Mouse (Mus musculus): ENCODE measurements at regions not wholly inside any gene's neighbourhood (a gene's known extent, or its start where the extent isn't known, plus 50 kb on each side); places are given as distances from the start of the nearest gene placed in this dataset.

GRCm38 (mm10) chr5:102373309-102373971, 107.8 kb upstream of the Arhgap24 start:
- Histone ChIP-seq H3K4me3 (replicated peaks; ENCODE audit: low read depth, low read length) (no peak overlapping the region), H3K9me3 (replicated peaks; ENCODE audit: low read length) (no peaks in the 10 kb centered on the region), H3K27me3 (ENCODE audit: insufficient read depth, low read length) (no peaks in the 10 kb centered on the region), H3K27ac (no peak overlapping the region), H3K9ac (ENCODE audit: low read depth, low read length) (no peak overlapping the region), H3K4me1 (replicated peaks; ENCODE audit: insufficient read depth, low read length) (no peaks in the 10 kb centered on the region; the same call in 1 of the 2 replicates), H3K4me2 (ENCODE audit: low read length) (no peak overlapping the region), H3K36me3 (ENCODE audit: insufficient read depth, low read length) (no peaks in the 10 kb centered on the region)
- DNase-seq (ENCODE audit: low spot score): peak; percentile 67
- 69% methylated on average over 6 of the region's 6 CpGs for WGBS
- TF ChIP-seq CTCF (IDR thresholded peaks at IDR 0.05; ENCODE audit: low read depth): no peak
- no peak; the same call in 1 of the 2 replicates for ATAC-seq (replicated peaks; ENCODE audit: low FRiP score, low read depth)

- DNase-seq (ENCODE audit: low spot score) (no peak), ATAC-seq (replicated peaks; ENCODE audit: low FRiP score, low read depth) (no peak)
- Histone ChIP-seq H3K27ac (no peak overlapping the region), H3K9ac (ENCODE audit: low read depth, low read length) (no peak overlapping the region), H3K4me3 (replicated peaks; ENCODE audit: low read depth, low read length) (no peak overlapping the region), H3K9me3 (replicated peaks; ENCODE audit: low read length) (no peaks in the 10 kb centered on the region), H3K36me3 (ENCODE audit: insufficient read depth, low read length) (no peaks in the 10 kb centered on the region), H3K4me1 (replicated peaks; ENCODE audit: insufficient read depth, low read length) (no peaks in the 10 kb centered on the region; the same call in 1 of the 2 replicates), H3K27me3 (ENCODE audit: insufficient read depth, low read length) (no peaks in the 10 kb centered on the region), H3K4me2 (ENCODE audit: low read length) (no peak overlapping the region)
- no peak for TF ChIP-seq CTCF (IDR thresholded peaks at IDR 0.05; ENCODE audit: low read depth)
- WGBS: 37% methylated on average over 11 of the region's 11 CpGs
Observed at GRCm38 (mm10) chr5:102373972-102374755, 107.0 kb upstream of the Arhgap24 start.

- DNase-seq (ENCODE audit: low spot score) (no peak), ATAC-seq (replicated peaks; ENCODE audit: low FRiP score, low read depth) (no peak)
- Histone ChIP-seq H3K27ac (no peak overlapping the region), H3K4me2 (ENCODE audit: low read length) (no peak overlapping the region), H3K9ac (ENCODE audit: low read depth, low read length) (no peak overlapping the region), H3K4me1 (replicated peaks; ENCODE audit: insufficient read depth, low read length) (no peaks in the 10 kb centered on the region; the same call in 1 of the 2 replicates), H3K9me3 (replicated peaks; ENCODE audit: low read length) (no peaks in the 10 kb centered on the region), H3K27me3 (ENCODE audit: insufficient read depth, low read length) (no peaks in the 10 kb centered on the region), H3K36me3 (ENCODE audit: insufficient read depth, low read length) (no peaks in the 10 kb centered on the region), H3K4me3 (replicated peaks; ENCODE audit: low read depth, low read length) (no peak overlapping the region)
- TF ChIP-seq CTCF (IDR thresholded peaks at IDR 0.05; ENCODE audit: low read depth): no peak
- WGBS: 68% methylated on average over 2 of the region's 2 CpGs
Observed at GRCm38 (mm10) chr5:102375339-102375738, 105.9 kb upstream of the Arhgap24 start.

DNA sequence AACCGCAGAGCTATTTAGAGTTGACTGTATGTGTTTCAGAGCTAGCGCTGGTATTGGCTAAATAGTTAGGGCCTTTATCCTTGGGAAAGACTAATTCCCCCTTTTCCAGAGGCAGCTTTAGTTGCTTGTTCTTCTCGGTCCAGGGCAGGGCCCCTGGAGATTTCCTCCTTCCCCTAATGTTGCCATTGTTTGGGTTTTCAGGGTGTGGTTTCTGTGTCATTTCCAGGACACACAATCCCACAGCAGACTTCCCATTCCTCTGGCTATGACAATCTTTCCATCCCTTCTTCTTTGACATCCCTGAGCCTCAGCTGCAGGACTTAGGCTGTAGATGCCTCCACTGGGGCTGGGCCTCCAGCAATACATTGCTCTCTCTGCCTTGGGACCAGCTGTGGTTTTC, 87.2 kb upstream of the Arhgap24 start:
- Histone ChIP-seq H3K9me3 (replicated peaks; ENCODE audit: low read length) (no peaks in the 10 kb centered on the region), H3K4me3 (replicated peaks; ENCODE audit: low read depth, low read length) (no peak overlapping the region), H3K4me1 (replicated peaks; ENCODE audit: insufficient read depth, low read length) (no peaks in the 10 kb centered on the region), H3K27me3 (ENCODE audit: insufficient read depth, low read length) (no peaks in the 10 kb centered on the region), H3K36me3 (ENCODE audit: insufficient read depth, low read length) (no peaks in the 10 kb centered on the region), H3K9ac (ENCODE audit: low read depth, low read length) (no peak overlapping the region), H3K4me2 (ENCODE audit: low read length) (no peak overlapping the region), H3K27ac (no peak overlapping the region)
- 78% methylated on average over 3 of the region's 3 CpGs for WGBS
- ATAC-seq (replicated peaks; ENCODE audit: low FRiP score, low read depth) (no peak), DNase-seq (ENCODE audit: low spot score) (no peak)
- TF ChIP-seq CTCF (IDR thresholded peaks at IDR 0.05; ENCODE audit: low read depth): no peak

GRCm38 (mm10) chr5:102395608-102396146, 85.5 kb upstream of the Arhgap24 start:
- H3K9me3 ChIP-seq (replicated peaks; ENCODE audit: low read length): no peaks in the 10 kb centered on the region
- H3K27me3 ChIP-seq (ENCODE audit: insufficient read depth, low read length): no peaks in the 10 kb centered on the region
- peak; percentile 31 for DNase-seq (ENCODE audit: low spot score)
- H3K9ac ChIP-seq (ENCODE audit: low read depth, low read length): no peak overlapping the region
- 31% methylated on average over 11 of the region's 11 CpGs for WGBS
- H3K27ac ChIP-seq: no peak overlapping the region
- no peaks in the 10 kb centered on the region for H3K4me1 ChIP-seq (replicated peaks; ENCODE audit: insufficient read depth, low read length)
- H3K36me3 ChIP-seq (ENCODE audit: insufficient read depth, low read length): no peaks in the 10 kb centered on the region
- ATAC-seq (replicated peaks; ENCODE audit: low FRiP score, low read depth): no peak
- H3K4me2 ChIP-seq (ENCODE audit: low read length): no peak overlapping the region
- no peak overlapping the region for H3K4me3 ChIP-seq (replicated peaks; ENCODE audit: low read depth, low read length)
- TF ChIP-seq CTCF (IDR thresholded peaks at IDR 0.05; ENCODE audit: low read depth): no peak

- ATAC-seq (replicated peaks; ENCODE audit: low FRiP score, low read depth) (no peak), DNase-seq (ENCODE audit: low spot score) (no peak)
- no peaks in the 10 kb centered on the region for H3K36me3 ChIP-seq (ENCODE audit: insufficient read depth, low read length)
- TF ChIP-seq CTCF (IDR thresholded peaks at IDR 0.05; ENCODE audit: low read depth): no peak
- no peak overlapping the region for H3K4me2 ChIP-seq (ENCODE audit: low read length)
- no peaks in the 10 kb centered on the region for H3K4me1 ChIP-seq (replicated peaks; ENCODE audit: insufficient read depth, low read length)
- H3K4me3 ChIP-seq (replicated peaks; ENCODE audit: low read depth, low read length): no peak overlapping the region
- H3K9me3 ChIP-seq (replicated peaks; ENCODE audit: low read length): no peaks in the 10 kb centered on the region
- H3K27ac ChIP-seq: no peak overlapping the region
- no peaks in the 10 kb centered on the region for H3K27me3 ChIP-seq (ENCODE audit: insufficient read depth, low read length)
- H3K9ac ChIP-seq (ENCODE audit: low read depth, low read length): no peak overlapping the region
- WGBS: 79% methylated on average over 4 of the region's 4 CpGs
Observed at GRCm38 (mm10) chr5:102399006-102399405, 82.2 kb upstream of the Arhgap24 start.

All from kidney, postnatal 0 days (tissue).